Mouse (Mus musculus) CH12.LX (cell line): ENCODE results near the gene Olfml2a. TPM values are rescaled to one million over a fixed set of nuclear protein-coding genes. Genes with fewer than 3 reads are reported as not detected.

Experiments used
- DNase-seq: peaks from one replicate; pipeline ENCODE4 v3.0.0-alpha.2; 2013; ENCODE audit errors: extremely low read depth
- H3K27ac ChIP-seq: 2 replicates; pipeline ENCODE4 v1.5.1; 2012; ENCODE audit warnings: low read depth, mild to moderate bottlenecking, control low read depth, moderate library complexity; ENCODE audit not compliant: insufficient read depth
- H3K27me3 ChIP-seq: replicated peaks from 2 replicates; pipeline ENCODE3; 2012; ENCODE audit warnings: inconsistent platforms
- H3K36me3 ChIP-seq, 2 experiments: replicated peaks in 1 of 2; 2 replicates each; pipeline versions ENCODE3 to v1.6.1; 2012; ENCODE audit warnings: inconsistent platforms in 1 of 2, low read length in 1 of 2, mild to moderate bottlenecking in 1 of 2, mixed read lengths in 1 of 2, moderate library complexity in 1 of 2; ENCODE audit not compliant: control insufficient read depth in 1 of 2, insufficient read depth in 1 of 2
- H3K4me1 ChIP-seq, 2 experiments: 2 replicates each; pipeline ENCODE4 v1.6.1; 2012; ENCODE audit warnings: inconsistent platforms in 1 of 2, moderate library complexity in 1 of 2; ENCODE audit not compliant: insufficient read depth in 2 of 2, control insufficient read depth in 1 of 2
- H3K4me2 ChIP-seq: 2 replicates; pipeline ENCODE4 v1.6.1; 2012; ENCODE audit warnings: low read depth, mild to moderate bottlenecking, control low read depth; ENCODE audit not compliant: poor library complexity, insufficient read depth, severe bottlenecking
- H3K4me3 ChIP-seq, 3 experiments: fragments of 150-350 bp in 1 of 3; sonication (generic) in 1 of 3; replicated peaks in 1 of 3; 2 replicates each; pipeline versions ENCODE3 to v1.5.1; 2011 to 2012; ENCODE audit warnings: low read depth in 2 of 3, low read length in 2 of 3, mild to moderate bottlenecking in 2 of 3, moderate library complexity in 2 of 3, control low read depth in 1 of 3, improper control_type of control experiment in 1 of 3, inconsistent platforms in 1 of 3, mixed read lengths in 1 of 3; ENCODE audit not compliant: poor library complexity in 1 of 3
- H3K79me2 ChIP-seq: replicated peaks from 2 replicates; pipeline ENCODE4 v1.6.1; 2012; ENCODE audit warnings: mild to moderate bottlenecking, moderate library complexity; ENCODE audit not compliant: control insufficient read depth, poor library complexity, insufficient read depth, severe bottlenecking; ENCODE audit errors: extremely low read depth
- H3K9ac ChIP-seq: 2 replicates; pipeline ENCODE4 v1.6.1; 2012; ENCODE audit warnings: low read depth, mild to moderate bottlenecking, control low read depth, moderate library complexity; ENCODE audit not compliant: insufficient read depth
- H3K9me3 ChIP-seq: replicated peaks from 2 replicates; pipeline ENCODE3; 2012; ENCODE audit warnings: low read length, inconsistent platforms, mixed read lengths
- BHLHE40 ChIP-seq: IDR thresholded peaks from 2 replicates; pipeline ENCODE4 v1.6.1; 2011; ENCODE audit warnings: mild to moderate bottlenecking, low read depth, low read length, improper control_type of control experiment
- CHD2 ChIP-seq: IDR thresholded peaks from 2 replicates; pipeline ENCODE4 v1.6.1; 2011; ENCODE audit warnings: low read length, improper control_type of control experiment
- ELF1 ChIP-seq: IDR thresholded peaks from 2 replicates; pipeline ENCODE4 v1.6.1; 2014; ENCODE audit warnings: low read depth, mild to moderate bottlenecking, inconsistent platforms, low read length, improper control_type of control experiment
- EP300 ChIP-seq: IDR thresholded peaks from 2 replicates; pipeline ENCODE4 v1.6.1; 2011; ENCODE audit warnings: low read length, improper control_type of control experiment
- ETS1 ChIP-seq: conservative IDR thresholded peaks from 2 replicates; pipeline ENCODE4 v1.6.1; 2012; ENCODE audit warnings: low read depth, mild to moderate bottlenecking, inconsistent platforms, low read length, improper control_type of control experiment, moderate library complexity
- GABPA ChIP-seq: IDR thresholded peaks from 2 replicates; pipeline ENCODE4 v1.6.1; 2012; ENCODE audit warnings: low read depth, low read length, improper control_type of control experiment, inconsistent platforms; ENCODE audit not compliant: insufficient replicate concordance
- HCFC1 ChIP-seq: IDR thresholded peaks from 2 replicates; pipeline ENCODE4 v1.6.1; 2012; ENCODE audit warnings: low read depth, mild to moderate bottlenecking, inconsistent platforms, low read length, improper control_type of control experiment
- IRF4 ChIP-seq: IDR thresholded peaks from 2 replicates; pipeline ENCODE4 v1.6.1; 2014; ENCODE audit warnings: low read depth, mild to moderate bottlenecking, inconsistent platforms, low read length, improper control_type of control experiment
- JUN ChIP-seq: IDR thresholded peaks from 2 replicates; pipeline ENCODE4 v1.6.1; 2011; ENCODE audit warnings: low read depth, mild to moderate bottlenecking, low read length, improper control_type of control experiment, moderate library complexity; ENCODE audit not compliant: insufficient read depth
- JUND ChIP-seq: conservative IDR thresholded peaks from 2 replicates; pipeline ENCODE4 v1.6.1; 2011; ENCODE audit warnings: low read depth, low read length, improper control_type of control experiment
- MAFK ChIP-seq: IDR thresholded peaks from 2 replicates; pipeline ENCODE4 v1.6.1; 2011; ENCODE audit warnings: low read length, improper control_type of control experiment; ENCODE audit not compliant: insufficient replicate concordance
- MAX ChIP-seq: IDR thresholded peaks from 2 replicates; pipeline ENCODE4 v1.6.1; 2011; ENCODE audit warnings: low read length, improper control_type of control experiment
- MAZ ChIP-seq: IDR thresholded peaks from 2 replicates; pipeline ENCODE4 v1.6.1; 2012; ENCODE audit warnings: low read depth, mild to moderate bottlenecking, inconsistent platforms, low read length, improper control_type of control experiment, moderate library complexity
- MEF2A ChIP-seq: IDR thresholded peaks from 2 replicates; pipeline ENCODE4 v1.6.1; 2014; ENCODE audit warnings: low read depth, mild to moderate bottlenecking, inconsistent platforms, low read length, improper control_type of control experiment, borderline replicate concordance
- MXI1 ChIP-seq: IDR thresholded peaks from 2 replicates; pipeline ENCODE4 v1.6.1; 2011; ENCODE audit warnings: mild to moderate bottlenecking, low read depth, low read length, improper control_type of control experiment
- NRF1 ChIP-seq: IDR thresholded peaks from 2 replicates; pipeline ENCODE4 v1.6.1; 2014; ENCODE audit warnings: low read depth, mild to moderate bottlenecking, inconsistent platforms, low read length, improper control_type of control experiment, moderate library complexity
- POLR2AphosphoS2 ChIP-seq: IDR thresholded peaks from 2 replicates; pipeline ENCODE4 v1.6.1; 2011; ENCODE audit warnings: low read depth, low read length, improper control_type of control experiment
- RAD21 ChIP-seq: IDR thresholded peaks from 2 replicates; pipeline ENCODE4 v1.6.1; 2011; ENCODE audit warnings: low read depth, mild to moderate bottlenecking, low read length, improper control_type of control experiment, moderate library complexity
- RCOR1 ChIP-seq: conservative IDR thresholded peaks from 2 replicates; pipeline ENCODE4 v1.6.1; 2012; ENCODE audit warnings: low read depth, mild to moderate bottlenecking, inconsistent platforms, low read length, improper control_type of control experiment
- SMC3 ChIP-seq: IDR thresholded peaks from 2 replicates; pipeline ENCODE4 v1.6.1; 2011; ENCODE audit warnings: low read depth, low read length, improper control_type of control experiment
- TCF12 ChIP-seq: IDR thresholded peaks from 2 replicates; pipeline ENCODE4 v1.6.1; 2014; ENCODE audit warnings: low read depth, mild to moderate bottlenecking, inconsistent platforms, low read length, improper control_type of control experiment
- UBTF ChIP-seq: IDR thresholded peaks from 2 replicates; pipeline ENCODE4 v1.6.1; 2012; ENCODE audit warnings: low read depth, mild to moderate bottlenecking, inconsistent platforms, low read length, improper control_type of control experiment, moderate library complexity
- USF1 ChIP-seq: IDR thresholded peaks from 2 replicates; pipeline ENCODE4 v1.6.1; 2014; ENCODE audit warnings: low read depth, mild to moderate bottlenecking, inconsistent platforms, low read length, improper control_type of control experiment
- ZC3H11A ChIP-seq: IDR thresholded peaks from 2 replicates; pipeline ENCODE4 v1.6.1; 2012; ENCODE audit warnings: low read depth, mild to moderate bottlenecking, inconsistent platforms, low read length, improper control_type of control experiment
- ZMIZ1 ChIP-seq: IDR thresholded peaks from 2 replicates; pipeline ENCODE4 v1.6.1; 2012; ENCODE audit warnings: low read depth, mild to moderate bottlenecking, inconsistent platforms, low read length, improper control_type of control experiment
- ZNF384 ChIP-seq: IDR thresholded peaks from 2 replicates; pipeline ENCODE4 v1.6.1; 2012; ENCODE audit warnings: low read depth, low read length, improper control_type of control experiment, inconsistent platforms
- dilution Hi-C: fragments of 300-500 bp; cut with MboI; formaldehyde crosslinking; loops from 2 replicates; pipeline ENCODE4 v1.14.3; 2020; ENCODE audit warnings: low sequenced_read_pairs; ENCODE audit not compliant: extremely low pct_unique_long_range_greater_than_20kb, extremely low pct_ligation_motif_present
- in situ Hi-C: fragments of 300-500 bp; cut with MboI; formaldehyde crosslinking; loops from 3 replicates; pipeline ENCODE4 v1.14.3; 2019; ENCODE audit warnings: low sequenced_read_pairs, low pct_ligation_motif_present, low pct_unique_long_range_greater_than_20kb, mixed read lengths
- polyA plus RNA-seq: library from polyadenylated mRNA; unstranded; fragments of >175 nt; gene quantifications from 2 replicates; pipeline ENCODE4 v1.2.1, GENCODE M21; 2012; ENCODE audit warnings: low read depth; ENCODE audit not compliant: insufficient read length
- total RNA-seq, 2 experiments: library from RNA; depleted of rRNA; stranded (reverse); fragments of 300-350 nt in 1 of 2; fragments of >200 nt in 1 of 2; gene quantifications; 2 replicates each; pipeline ENCODE4 v1.2.3; 2012 to 2014

Gene Olfml2a
- total and polyA plus RNA-seq, 3 experiments: 4.3 to 8.5 (median 5.5) TPM

GRCm38 (mm10) chr2:38969650-38970049 is 37.9 kb downstream of the Olfml2a start:
- Histone ChIP-seq H3K36me3 (no peaks in the 10 kb centered on the region), H3K9me3 (no peaks in the 10 kb centered on the region), H3K4me2 (no peak overlapping the region), H3K4me1 (peaks cover 2 to 23% of the 10 kb centered on the region in 2 experiments; a peak in 3 of 4 replicates), H3K27ac (no peak overlapping the region)
- dilution Hi-C loops: no loop called here
- in situ Hi-C loops: no loop called here
- no peak for DNase-seq
- TF ChIP-seq MAFK (no peak), ZNF384 (no peak), JUND (no peak), ZC3H11A (no peak), RAD21 (no peak), ELF1 (no peak), BHLHE40 (no peak), JUN (no peak), TCF12 (no peak), MAZ (no peak), SMC3 (no peak)
- TF ChIP-seq, all 38 proteins: peak for 0
- no peaks in the 10 kb centered on the region for H3K27me3 ChIP-seq
- no peak overlapping the region for H3K4me3 ChIP-seq
- H3K9ac ChIP-seq: no peak overlapping the region
- H3K79me2 ChIP-seq: no peaks in the 10 kb centered on the region

DNA sequence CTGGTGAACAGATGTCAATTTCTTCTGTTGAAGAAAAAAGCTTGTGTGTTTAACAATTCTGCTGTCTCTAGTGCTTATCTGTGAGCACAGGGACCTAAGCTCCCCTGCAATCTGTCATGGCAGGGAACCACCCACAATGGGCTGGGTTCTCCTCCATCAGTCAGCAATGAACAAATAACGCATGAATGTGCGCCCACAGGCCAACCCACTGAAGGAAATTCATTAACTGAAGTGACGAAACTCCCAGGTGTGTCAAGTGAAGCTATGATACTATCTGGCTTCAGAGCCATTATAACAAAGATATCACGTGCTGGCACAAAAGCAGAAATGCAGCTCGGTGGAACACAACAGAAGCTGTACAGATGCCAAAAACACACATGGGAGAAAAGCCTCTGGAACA is 38.3 kb downstream of the Olfml2a start:
- Histone ChIP-seq H3K27ac (no peak overlapping the region), H3K4me1 (peaks cover 2 to 24% of the 10 kb centered on the region in 2 experiments; a peak in 3 of 4 replicates), H3K9me3 (no peaks in the 10 kb centered on the region), H3K36me3 (no peaks in the 10 kb centered on the region), H3K4me3 (no peak overlapping the region), H3K27me3 (no peaks in the 10 kb centered on the region), H3K79me2 (no peaks in the 10 kb centered on the region), H3K4me2 (no peak overlapping the region), H3K9ac (no peak overlapping the region)
- dilution Hi-C loops: no loop called here
- TF ChIP-seq RCOR1: no peak
- TF ChIP-seq BHLHE40: no peak
- TF ChIP-seq ZMIZ1: no peak
- TF ChIP-seq EP300: no peak
- TF ChIP-seq POLR2AphosphoS2: no peak
- TF ChIP-seq ETS1: no peak
- no peak for TF ChIP-seq ZC3H11A
- TF ChIP-seq JUN: no peak
- no peak for TF ChIP-seq CHD2
- TF ChIP-seq IRF4: no peak
- TF ChIP-seq GABPA: no peak
- TF ChIP-seq HCFC1: no peak
- TF ChIP-seq MEF2A: no peak
- TF ChIP-seq NRF1: no peak
- TF ChIP-seq MXI1: no peak
- no peak for TF ChIP-seq USF1
- TF ChIP-seq MAX: no peak
- no peak for TF ChIP-seq UBTF
- no peak for DNase-seq
- in situ Hi-C loops: no loop called here
